Mouse (Mus musculus) lung, postnatal 0 days (tissue): ENCODE data around the gene Lcorl.
A peak's percentile ranks its signal among the peaks of the same experiment; 100 is the strongest.

Experiments used
- CTCF ChIP-seq: IDR thresholded peaks from 2 replicates; pipeline ENCODE4 v1.5.1; 2016; ENCODE audit warnings: antibody characterized with exemption, mild to moderate bottlenecking
- EP300 ChIP-seq: IDR thresholded peaks from 2 replicates; pipeline ENCODE4 v1.6.1; 2016; ENCODE audit warnings: antibody characterized with exemption, mild to moderate bottlenecking, control low read depth

GRCm38 (mm10) chr5:45855526-45856302 lies 1.7 kb downstream of the Lcorl start:
- TF ChIP-seq CTCF, result peak; percentile 57
- TF ChIP-seq EP300, result no peak
